Mouse (Mus musculus) megakaryocyte, embryonic 14.5 days (primary cell): Measurements from ENCODE around the gene Ece2.

ENCODE experiments used
- FLI1 ChIP-seq: IDR thresholded peaks from 2 replicates; pipeline ENCODE4 v1.6.1; 2012; ENCODE audit warnings: low read length, inconsistent platforms, mixed read lengths
- GATA1 ChIP-seq: IDR thresholded peaks from 3 replicates; pipeline ENCODE4 v1.6.1; 2012; ENCODE audit warnings: mixed read lengths, low read length, inconsistent platforms, borderline replicate concordance

GRCm38 (mm10) chr16:20695622-20696323 lies 66.1 kb downstream of the Ece2 start:
- no peak for TF ChIP-seq GATA1
- no peak for TF ChIP-seq FLI1
